Mouse (Mus musculus): ENCODE measurements around the gene Hip1.
"Not testable (repeated sequence)": the region's sequence is repeated elsewhere in the genome, so short reads cannot be mapped to it uniquely, and the experiment has no call there.

- not testable (repeated sequence) for TF ChIP-seq GATA1 (IDR thresholded peaks at IDR 0.05; ENCODE audit: borderline replicate concordance, low read length); FLI1 (IDR thresholded peaks at IDR 0.05; ENCODE audit: low read length)
Observed at GRCm38 (mm10) chr5:135451559-135451958, 93.4 kb downstream of the Hip1 start.
